Mouse (Mus musculus) adrenal gland, postnatal 36 days (tissue): ENCODE data around the gene Prkcd. TPM values are rescaled to one million over a fixed set of nuclear protein-coding genes. Genes with fewer than 3 reads are reported as not detected.

Experiments used
- DNase-seq, 2 experiments: peaks; one replicate each; pipeline ENCODE4 v3.0.0; 2021; ENCODE audit warnings: mixed read lengths in 1 of 2
- total RNA-seq, 2 experiments: library from RNA; stranded (reverse); gene quantifications; 2 replicates each; pipeline ENCODE4 v1.2.3; 2021

Prkcd gene
- total RNA-seq, 2 experiments from 2014 or later: 101 to 162 TPM

DNA sequence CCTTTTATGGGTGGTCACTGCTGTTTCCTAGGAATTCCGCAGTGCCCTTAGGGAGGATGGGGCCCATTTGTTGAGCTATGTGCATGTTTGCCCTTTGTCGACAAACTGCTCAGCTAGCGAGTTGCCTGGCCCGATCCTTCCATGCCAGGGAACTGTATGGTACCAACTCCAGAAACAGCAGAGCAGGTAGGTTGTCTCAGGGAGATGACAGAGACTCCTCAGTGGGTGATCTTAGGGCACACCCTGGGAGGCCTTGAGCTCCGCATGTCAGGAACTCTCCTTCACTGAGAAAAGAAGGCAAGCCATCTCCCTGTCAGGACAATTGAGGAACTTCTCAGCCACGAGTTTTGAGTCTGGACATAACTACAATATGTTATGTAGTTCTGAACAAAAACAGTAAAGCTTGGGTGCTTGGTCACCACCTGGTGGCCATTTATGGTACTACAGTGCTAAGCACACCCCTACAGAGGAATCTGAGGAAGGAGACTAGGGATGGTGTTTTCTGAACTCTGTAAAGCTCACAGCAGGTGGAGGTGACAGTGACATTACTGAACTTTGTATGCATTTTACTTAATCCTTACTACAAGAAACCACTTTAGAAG, 51.9 kb downstream of the Prkcd start:
- peak; percentile 82 for DNase-seq

DNA sequence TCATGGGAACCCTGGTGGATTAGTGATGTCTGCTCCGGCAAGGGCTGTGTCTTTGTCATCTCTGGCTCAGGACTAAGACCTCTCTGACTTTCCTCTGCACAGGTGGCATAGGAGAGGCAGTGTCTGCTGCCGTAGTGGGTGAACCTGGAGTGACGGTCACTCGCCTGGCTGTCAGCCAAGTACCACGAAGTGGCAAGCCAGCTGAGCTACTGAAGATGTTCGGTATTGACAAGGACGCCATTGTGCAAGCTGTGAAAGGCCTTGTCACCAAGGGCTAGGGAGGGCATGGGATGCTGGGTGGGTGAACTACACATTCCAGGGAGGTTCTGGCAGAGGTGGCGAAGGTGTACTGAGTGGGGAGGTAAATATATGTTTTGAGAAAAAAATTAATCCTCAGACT, 52.8 kb downstream of the Prkcd start:
- peak; percentile 64 to 80 for DNase-seq

DNA sequence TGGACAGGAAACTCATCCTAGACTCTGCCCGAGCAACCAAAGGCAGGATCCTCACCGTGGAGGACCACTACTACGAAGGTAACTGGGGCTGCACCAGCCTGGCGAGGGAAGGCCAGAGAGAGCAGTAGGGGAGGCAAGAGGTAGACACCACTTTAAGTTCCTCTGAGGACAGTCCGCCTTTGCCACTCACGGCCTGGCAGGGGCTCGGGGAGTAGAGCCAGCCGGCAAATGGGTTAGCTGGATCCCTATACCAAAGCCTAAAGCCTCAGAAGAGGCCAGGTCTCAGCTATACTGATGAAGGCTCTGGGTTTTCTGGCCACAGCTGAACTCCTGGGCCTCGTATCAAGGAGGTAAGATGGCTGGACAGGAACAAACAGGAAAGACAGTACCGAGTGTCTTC, 53.8 kb downstream of the Prkcd start:
- DNase-seq: no peak

DNA sequence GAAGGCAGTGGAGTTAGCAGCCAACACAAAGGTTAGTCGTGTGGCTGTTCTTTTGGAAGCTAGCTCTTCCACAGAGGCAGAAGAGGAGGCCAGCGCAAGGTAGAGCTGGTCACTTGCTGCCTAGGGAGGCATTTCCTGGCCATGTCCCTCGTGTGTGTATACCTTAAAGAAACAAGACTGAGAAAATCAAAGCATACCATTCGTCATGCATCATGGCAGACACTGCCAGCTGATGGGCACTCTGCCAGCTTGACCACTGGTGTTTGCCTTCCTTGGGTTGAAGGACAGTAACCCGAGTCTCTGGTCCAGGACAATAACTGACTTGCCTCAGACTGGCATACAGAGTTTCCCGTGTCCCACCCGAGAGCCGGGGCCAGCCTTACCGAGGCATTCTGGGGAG, 55.7 kb downstream of the Prkcd start:
- peak; percentile 81 to 86 for DNase-seq

DNA sequence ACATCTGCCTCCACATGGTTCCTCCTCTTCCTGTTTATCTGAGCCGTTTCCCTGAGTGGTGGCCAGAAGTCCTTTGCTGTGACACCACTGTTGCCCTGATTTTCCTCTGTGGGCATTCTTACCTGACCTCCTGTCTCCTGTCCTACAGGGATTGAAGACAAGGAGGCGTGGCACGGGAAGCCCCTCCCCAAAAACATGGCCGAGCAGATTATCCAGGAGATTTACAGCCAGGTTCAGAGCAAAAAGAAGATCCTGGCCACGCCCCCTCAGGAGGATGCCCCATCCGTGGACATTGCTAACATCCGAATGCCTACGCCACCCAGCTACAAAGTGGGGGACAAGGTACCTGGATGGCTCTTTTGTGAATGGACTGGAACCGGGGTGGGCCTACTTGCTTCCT, 58.0 kb downstream of the Prkcd start:
- no peak for DNase-seq

DNA sequence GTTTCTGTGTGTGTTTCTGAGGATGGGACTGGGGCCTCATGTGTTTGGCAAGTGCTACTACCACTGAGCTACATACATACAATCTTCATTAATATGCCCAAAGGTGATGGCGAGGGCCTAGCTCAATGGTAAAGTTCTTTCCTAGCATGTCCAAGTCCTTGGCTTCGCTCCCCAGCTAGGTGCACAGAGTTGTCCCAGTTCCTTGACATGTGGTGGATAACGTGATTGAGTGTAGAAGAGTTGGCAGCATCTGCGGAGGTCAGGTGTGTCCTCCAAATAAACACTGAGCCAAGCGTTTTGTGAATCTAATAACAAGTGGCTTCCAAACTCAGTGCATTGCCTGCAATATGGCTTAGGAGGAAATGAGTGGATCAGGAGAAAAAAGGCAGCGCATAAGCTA, 59.7 kb downstream of the Prkcd start:
- DNase-seq: no peak

DNA sequence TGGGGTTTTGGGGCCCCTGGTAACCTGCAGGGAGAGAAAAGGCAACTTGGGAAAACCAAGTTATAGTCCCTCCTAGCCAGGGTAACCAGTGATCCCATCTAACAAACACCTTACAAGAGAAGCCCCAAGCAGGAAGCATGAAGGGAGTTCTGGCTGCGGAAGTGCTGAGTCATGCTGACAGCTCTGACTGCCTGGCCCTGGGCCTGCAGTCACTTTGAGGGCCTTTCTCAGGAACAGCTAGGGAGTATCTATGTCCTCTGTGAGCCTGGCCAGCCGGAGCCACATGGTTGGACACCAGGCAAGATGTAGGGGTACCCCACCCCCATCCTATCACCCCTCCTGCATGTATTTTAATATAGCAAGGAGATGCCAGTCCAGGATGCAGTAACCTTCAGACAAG, 61.6 kb downstream of the Prkcd start:
- peak; percentile 82 to 86 for DNase-seq

DNA sequence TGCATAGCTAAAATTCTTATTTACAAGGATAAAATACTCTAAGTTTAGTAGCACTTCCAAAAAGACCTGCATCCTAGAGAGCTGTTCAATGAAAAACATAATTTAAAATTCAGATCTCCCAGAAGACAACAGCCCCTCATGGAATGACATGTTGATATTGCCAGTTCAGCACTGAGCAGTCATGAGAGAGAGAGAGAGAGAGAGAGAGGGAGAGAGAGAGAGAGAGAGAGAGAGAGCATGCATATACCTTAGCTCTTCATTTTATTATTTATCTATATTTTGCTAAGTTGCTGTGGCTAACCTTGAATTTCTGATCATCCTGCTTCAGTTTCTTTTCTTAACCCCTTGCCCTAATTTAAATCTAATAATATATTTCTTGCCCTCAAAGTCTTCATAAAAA, 63.7 kb downstream of the Prkcd start:
- no peak for DNase-seq

DNA sequence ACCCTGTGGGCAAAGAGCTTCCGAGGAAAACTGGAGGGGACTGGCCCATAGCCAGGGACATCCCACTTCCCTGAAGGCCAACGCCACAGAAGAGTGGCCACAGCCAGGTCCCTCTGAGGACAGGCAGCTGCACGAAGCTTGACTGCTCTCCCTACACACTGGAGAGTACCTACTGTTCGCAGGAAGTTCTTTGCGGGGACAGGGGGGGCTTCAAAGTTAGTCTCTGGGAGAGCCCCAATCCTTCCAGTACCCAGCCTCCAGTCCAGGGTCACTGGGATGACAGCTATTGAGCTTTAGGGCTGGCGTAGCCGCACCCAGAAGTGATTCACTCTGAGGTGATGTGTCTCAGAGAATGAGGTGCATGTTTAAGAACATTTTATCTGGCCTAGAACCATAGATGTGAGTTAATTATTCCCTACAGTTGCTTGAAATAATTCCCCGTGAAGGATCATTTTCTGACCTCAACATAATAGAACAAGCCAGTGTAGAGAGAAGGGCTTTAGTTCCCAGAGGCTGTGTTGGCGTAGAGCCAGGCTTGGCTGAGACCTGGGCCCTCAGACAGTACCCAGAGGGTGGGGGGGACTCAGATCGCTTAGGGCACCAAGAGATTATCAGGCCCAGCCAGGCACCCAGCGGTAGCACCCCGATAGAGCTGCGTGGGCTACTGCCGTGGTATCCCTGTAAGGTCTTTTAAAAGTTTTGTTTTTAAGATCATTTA, 64.4 kb downstream of the Prkcd start:
- DNase-seq: peak; percentile 58 to 66

DNA sequence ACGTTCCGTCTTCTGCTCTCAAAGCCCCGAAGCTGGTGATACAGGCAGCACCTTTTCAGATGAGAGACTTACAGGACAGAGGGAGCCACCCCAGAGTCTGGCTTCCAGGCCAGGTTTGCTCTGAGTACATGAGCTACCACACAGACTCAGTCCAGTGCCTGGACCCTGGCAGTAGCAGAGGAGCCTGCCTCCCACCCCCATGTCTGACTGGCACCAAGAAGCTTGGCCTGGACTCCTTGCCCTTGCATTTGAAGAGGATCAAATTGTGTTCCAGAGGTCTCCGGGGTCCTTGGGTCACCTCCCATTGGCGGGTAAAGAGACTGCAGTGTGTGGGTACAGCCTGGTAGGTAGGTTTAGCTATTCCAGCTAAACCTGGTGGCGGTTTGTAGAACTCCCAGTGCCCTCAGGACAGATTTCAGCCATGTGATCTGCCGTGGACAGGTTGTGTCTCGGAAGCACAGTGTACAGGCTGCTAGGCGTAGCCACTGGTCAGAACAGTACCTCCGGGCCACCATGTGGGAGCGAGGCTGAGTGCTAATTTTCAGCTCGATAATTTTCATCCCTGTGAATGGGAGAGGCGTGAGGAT, 65.1 kb downstream of the Prkcd start:
- peak in 1 of 2 experiments; percentile 4 for DNase-seq

DNA sequence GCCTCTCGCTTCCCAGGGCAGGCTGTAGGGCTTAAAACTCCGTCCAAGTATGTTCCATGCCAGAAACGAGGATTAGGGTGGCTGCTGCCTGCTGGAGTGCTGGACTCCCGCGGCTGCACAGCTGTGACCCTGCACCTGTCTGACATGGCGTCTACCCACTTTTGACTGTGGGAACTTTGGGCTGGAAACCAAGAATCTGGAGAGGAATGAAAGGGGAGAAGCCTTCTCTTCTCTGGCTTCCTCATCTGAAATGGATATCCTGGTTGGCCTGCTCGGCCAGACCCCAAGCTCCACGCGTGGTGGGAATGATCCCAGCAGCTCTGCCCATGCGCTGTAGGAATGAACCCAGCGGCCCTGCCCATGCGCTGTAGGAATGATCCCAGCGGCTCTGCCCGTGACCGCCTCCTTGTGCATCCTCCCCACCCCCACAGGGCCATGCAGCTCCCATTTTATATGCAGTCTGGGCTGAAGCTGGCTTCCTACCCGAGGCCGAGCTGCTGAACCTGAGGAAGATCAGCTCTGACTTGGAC, 66.6 kb downstream of the Prkcd start:
- no peak for DNase-seq

DNA sequence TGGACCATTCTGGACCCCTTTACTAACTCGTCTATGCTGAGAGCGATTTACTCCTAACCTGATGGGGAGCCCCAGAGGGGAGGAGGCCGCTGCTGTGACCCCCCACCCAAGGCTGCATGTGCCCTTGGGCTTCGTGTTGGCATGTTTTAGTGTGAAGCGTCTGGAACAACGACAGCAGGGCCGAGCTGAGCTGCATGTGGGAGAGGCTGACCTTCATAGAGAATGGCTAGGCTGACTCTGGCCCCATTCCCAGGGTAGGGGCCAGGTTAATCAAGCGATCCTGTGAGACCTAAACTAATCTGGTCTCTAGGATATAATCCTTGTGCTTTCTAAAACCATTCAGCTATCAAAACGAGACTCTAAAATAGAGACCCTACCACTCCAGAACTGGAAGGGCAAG, 68.3 kb downstream of the Prkcd start:
- DNase-seq: peak; percentile 52 to 54

DNA sequence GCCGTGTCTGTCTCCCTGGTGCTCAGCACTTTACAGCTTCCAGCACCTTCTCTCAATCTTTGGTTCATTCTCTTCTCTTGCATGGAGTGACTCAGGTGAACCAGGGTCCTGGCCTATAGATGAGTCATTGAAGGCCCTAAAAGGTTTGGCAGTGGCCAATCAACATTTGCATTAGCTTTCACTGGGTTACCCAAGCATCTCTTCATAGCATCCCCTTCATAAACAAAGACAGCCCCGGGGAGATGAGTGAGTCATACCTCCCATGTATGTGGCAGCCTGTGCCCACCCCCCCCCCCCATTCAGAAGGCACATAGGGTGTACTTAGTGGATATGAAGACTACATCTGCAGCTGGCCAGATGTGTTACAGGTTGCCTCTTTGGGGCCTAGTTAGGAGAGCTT, 69.4 kb downstream of the Prkcd start:
- no peak for DNase-seq

DNA sequence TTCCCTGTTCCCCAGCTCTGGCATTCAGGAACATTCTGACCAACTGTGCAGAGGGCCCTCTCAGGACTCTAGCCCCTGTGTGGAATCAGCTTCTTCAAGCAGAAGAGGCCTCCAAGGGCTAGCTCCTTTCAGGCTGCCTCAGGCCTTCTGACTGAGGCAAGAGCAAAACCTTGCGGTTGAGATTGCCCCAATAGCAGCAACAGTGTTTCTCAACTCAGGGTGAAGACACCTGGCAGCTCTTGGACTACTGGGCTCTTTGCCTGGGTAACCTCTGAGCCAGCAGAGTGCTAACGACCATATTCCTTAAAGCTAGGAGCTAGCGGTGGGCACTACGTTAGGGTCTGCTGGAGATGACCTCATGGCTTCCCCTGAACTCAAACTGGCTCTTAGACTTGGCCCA, 72.8 kb downstream of the Prkcd start:
- DNase-seq: peak; percentile 29 to 58

DNA sequence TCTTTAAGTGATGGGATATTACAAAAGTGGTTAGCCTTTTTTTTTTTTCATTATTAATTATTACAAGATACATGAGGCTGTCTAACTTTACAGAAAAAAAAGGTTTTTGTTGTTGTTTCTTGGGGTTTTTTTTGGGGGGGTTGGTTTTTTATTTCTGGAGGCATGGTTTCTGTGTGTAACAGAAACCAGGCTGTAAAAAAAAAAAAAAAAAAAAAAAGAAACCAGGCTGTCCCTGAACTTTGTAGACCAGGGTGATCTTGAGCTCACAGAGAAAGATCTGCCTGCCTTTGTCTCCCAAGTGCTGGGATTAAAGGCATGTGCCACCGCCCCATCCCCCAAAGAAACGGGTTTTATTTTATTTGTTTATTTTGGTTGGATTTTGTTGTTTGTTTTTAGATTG, 74.0 kb downstream of the Prkcd start:
- peak in 1 of 2 experiments; percentile 1 for DNase-seq

DNA sequence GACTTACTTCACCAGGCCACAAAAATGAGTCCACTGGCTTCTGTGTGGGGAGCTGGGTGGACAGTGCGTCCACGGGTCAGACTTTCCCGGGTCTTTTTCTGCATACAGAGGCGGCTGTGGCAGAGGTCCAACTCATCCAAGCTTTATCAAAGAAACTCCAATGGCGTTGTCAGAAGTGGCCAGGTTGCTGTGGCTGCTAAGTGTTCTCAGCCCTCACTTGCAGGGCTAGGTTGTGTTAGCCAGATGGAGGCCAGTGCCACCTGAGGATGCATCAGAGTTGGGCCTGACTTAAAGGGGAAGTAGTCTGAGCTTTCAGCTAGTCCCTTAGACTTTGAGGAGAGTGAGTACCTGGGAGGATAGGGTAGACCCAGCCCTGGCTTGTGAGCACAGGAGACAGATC, 74.5 kb downstream of the Prkcd start:
- DNase-seq: peak; percentile 48 to 49

DNA sequence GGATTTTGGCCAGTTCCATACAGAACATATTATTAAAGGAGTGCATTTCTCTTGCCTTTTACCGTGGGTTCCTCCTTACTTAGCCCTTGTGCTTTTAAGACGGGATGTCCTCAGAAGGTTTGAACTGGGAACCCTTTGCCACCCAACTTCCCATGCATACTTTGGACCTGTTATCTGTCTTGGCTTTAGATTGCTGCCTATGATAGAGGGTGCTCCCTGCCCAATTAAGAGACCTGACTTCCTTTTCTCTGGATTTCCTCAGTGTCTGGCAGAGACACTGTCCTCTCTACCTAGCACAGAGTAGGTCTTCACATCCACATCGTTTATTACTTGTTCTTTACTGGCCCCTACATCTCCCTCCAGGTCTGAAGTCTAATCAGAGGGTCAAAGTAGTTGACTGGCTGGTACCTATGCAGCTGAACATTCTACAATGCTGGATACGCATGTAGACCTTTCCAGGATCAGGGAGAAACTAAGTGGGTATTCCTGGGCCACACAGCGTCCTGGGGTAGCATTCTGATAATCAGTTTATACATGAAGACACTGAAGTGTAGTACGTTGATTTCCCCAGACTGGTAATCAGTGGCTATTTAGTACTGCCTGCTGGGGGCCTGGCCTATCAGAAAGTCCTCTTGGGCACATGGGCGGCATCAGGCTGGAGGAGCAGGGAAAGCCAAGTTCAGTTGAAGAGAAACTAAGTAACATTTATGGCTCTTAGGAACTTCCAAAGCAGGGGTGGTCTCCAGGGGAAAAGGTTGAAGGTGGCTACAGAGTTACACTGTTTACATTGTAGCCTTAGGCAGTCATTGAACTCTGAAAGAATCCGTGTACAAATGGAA, 75.6 kb downstream of the Prkcd start:
- peak in 1 of 2 experiments; percentile 34 for DNase-seq

DNA sequence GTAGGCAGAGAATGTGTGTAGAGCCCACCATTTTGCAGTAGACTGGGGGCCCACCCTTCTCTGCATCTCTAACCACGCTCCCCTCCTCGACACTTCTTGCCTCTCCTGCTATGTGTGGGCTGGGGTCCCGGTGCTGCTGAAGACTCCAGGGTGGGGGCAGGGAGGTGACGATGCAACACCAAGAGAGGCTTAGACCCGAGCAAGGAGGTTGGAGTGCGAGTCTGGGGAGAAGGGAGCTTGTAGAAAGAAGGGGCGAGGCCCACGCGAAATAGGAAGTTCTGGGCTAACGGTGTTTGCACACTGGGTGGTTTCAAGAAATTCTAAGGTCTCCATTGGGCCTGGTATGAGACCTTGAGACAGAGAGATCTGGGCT, 76.2 kb downstream of the Prkcd start:
- peak in 1 of 2 experiments; percentile 59 for DNase-seq

DNA sequence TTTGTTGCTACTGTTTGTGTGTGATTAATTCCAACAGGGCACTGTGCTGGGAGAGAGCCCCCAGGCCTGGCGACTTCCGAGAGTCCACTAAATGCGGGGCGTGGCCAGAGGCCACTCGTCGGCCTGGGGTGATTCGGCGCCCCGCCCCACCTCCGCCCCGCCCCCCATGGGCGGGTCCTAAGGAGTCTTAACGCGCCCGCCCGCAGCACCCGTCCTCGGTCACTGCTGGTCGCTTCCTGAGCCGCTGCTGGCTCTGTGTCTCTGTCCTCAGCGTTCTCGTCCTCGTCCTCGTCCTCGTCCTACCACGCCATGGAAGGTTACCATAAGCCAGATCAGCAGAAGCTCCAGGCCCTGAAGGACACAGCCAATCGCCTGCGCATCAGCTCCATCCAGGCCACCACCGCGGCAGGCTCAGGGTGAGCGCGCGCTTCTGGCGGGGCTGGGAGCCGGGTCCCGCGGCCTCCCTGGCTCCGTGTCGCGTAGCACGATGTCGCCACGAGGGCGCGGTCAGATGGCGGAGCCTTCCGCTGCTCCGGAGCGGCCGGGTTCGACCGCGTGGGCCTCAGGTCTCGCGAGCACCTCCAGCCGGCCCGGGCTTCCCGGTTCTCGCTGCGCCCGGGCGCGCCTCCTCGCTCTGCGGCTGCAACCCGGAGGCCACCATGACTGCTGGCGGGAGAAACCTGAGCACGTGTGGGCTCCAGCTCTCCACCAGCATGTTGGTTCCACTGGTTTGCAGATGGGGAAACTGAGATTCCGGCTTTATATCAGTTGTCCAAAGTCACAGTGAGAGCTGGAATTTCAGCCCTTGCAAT, 76.8 kb downstream of the Prkcd start:
- peak; percentile 96 to 98 for DNase-seq

DNA sequence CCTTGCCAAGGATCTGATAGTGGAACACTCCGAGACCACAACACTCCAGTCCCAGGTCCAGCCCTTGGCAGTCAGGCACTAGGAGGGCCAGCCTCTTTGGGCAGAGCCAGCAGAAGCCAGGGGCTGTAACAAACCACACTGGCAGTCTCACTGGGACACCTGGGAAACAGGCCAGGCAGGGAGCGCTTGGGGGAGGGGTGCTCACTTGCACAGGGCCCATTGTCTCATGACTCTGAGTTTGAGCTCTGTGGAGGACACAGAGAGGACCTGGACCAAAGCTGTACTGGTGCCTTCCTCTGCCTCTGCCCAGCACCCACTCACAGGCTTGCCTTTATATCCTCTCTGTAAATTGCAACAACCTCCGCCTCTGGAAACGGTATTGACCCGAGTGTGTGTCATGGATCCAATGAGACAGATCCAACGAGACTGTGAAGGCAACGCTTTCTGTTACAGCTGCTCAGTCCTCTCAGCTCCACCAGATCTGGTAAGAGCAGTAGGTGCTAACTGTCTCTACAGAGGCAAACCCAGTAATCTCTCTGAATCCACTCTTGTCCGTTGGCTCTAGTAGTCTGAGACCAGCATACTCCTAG, 77.8 kb downstream of the Prkcd start, which contains the start of gene Tkt:
Gene Tkt, plus strand, starts transcription at position 229 of the 590 bp plus-strand sequence.
- DNase-seq: peak; percentile 83 to 88
